In the genomic region with DNA sequence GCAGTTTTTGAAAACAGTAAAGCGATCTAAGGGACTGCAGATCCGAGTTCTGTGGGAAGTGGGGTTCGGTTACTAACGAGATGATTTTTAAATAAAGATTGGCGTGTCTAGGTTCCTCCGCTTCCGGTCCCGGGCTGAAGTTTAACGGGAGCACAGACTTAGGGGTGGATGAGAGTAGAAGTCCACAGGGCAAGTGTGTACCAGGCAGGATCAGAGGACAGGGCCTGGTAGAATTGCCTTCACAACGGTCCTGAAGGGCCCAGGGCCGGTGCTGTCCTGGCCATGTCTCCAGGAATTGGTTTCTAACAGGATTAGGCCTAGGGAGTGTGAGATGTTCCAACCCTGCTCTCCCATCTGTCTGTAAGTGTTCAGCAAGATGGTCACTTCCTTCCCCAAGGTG, we compare ENCODE assay signal across 8 mouse cellular contexts. TPM values are rescaled to one million over a fixed set of nuclear protein-coding genes. Genes with fewer than 3 reads are reported as not detected.
DNase-seq lines count a peak whose midpoint lies in the region; ATAC-seq and TF ChIP-seq lines count a peak whose summit lies in the region.

No protein-coding gene starts in this region.

- peak overlapping the region; percentile 65 for H3K4me3 ChIP-seq in lung, embryonic 15.5 days
- H3K4me3 ChIP-seq in heart, postnatal 0 days (ENCODE audit: low read depth, low read length), result peak overlapping the region; percentile 54
- peak overlapping the region; percentile 62 for H3K4me3 ChIP-seq in limb, embryonic 11.5 days (ENCODE audit: low read depth, low read length)
- peak overlapping the region; percentile 62 for H3K4me3 ChIP-seq in neural tube, embryonic 15.5 days (replicated peaks)

- peak overlapping the region; percentile 65 for H3K9ac ChIP-seq in lung, embryonic 15.5 days
- peak overlapping the region; percentile 50 for H3K9ac ChIP-seq in heart, postnatal 0 days (replicated peaks; ENCODE audit: low read depth, low read length)
- H3K9ac ChIP-seq in limb, embryonic 11.5 days (ENCODE audit: low read length), result peak overlapping the region; percentile 84
- H3K9ac ChIP-seq in neural tube, embryonic 15.5 days (replicated peaks), result peak overlapping the region; percentile 71

- H3K27me3 ChIP-seq in lung, embryonic 15.5 days, result no peaks in the 10 kb centered on the region
- no peaks in the 10 kb centered on the region for H3K27me3 ChIP-seq in heart, postnatal 0 days (ENCODE audit: control insufficient read depth, insufficient read depth, low read length)
- no peaks in the 10 kb centered on the region for H3K27me3 ChIP-seq in limb, embryonic 11.5 days (ENCODE audit: control insufficient read depth, insufficient read depth, low read length)
- H3K27me3 ChIP-seq in neural tube, embryonic 15.5 days (replicated peaks), result no peaks in the 10 kb centered on the region

- DNase-seq in lung, postnatal 10 days, result no peak
- peak; percentile 38 to 50 for DNase-seq in cerebellum, postnatal 25 days
- peak; percentile 11 for DNase-seq in heart, postnatal 0 days (ENCODE audit: low spot score)
- DNase-seq in limb, embryonic 11.5 days (ENCODE audit: low spot score), result peak; percentile 54
- DNase-seq in spleen, postnatal 4 days (ENCODE audit: low spot score in 2 of 2), result no peak
- DNase-seq in layer of hippocampus, adult 9-11 months, result no peak

- peaks cover 10% of the 10 kb centered on the region; the same call in 1 of the 2 replicates for H3K36me3 ChIP-seq in lung, embryonic 15.5 days
- no peaks in the 10 kb centered on the region for H3K36me3 ChIP-seq in heart, postnatal 0 days (replicated peaks; ENCODE audit: control insufficient read depth, insufficient read depth, low read length)
- no peaks in the 10 kb centered on the region for H3K36me3 ChIP-seq in limb, embryonic 11.5 days (ENCODE audit: control insufficient read depth, insufficient read depth, low read length)
- H3K36me3 ChIP-seq in neural tube, embryonic 15.5 days, result no peaks in the 10 kb centered on the region

- peak overlapping the region; percentile 97 for H3K27ac ChIP-seq in lung, embryonic 15.5 days
- H3K27ac ChIP-seq in heart, postnatal 0 days (ENCODE audit: low read depth), result peak overlapping the region; percentile 80
- H3K27ac ChIP-seq in limb, embryonic 11.5 days (replicated peaks; ENCODE audit: low read depth, low read length), result peak overlapping the region; percentile 73; the same call in 1 of the 2 replicates
- peak overlapping the region; percentile 83 for H3K27ac ChIP-seq in neural tube, embryonic 15.5 days (replicated peaks)

- no peak for TF ChIP-seq CTCF in heart, postnatal 0 days (IDR thresholded peaks at IDR 0.05; ENCODE audit: low read depth)

- H3K4me2 ChIP-seq in lung, embryonic 15.5 days, result peak overlapping the region; percentile 76
- peak overlapping the region; percentile 73 for H3K4me2 ChIP-seq in heart, postnatal 0 days (ENCODE audit: low read depth, low read length)
- H3K4me2 ChIP-seq in limb, embryonic 11.5 days (ENCODE audit: low read depth, severe bottlenecking), result peak overlapping the region; percentile 78
- H3K4me2 ChIP-seq in neural tube, embryonic 15.5 days, result peak overlapping the region; percentile 89

- H3K4me1 ChIP-seq in lung, embryonic 15.5 days, result peaks cover 13% of the 10 kb centered on the region
- peaks cover 9% of the 10 kb centered on the region for H3K4me1 ChIP-seq in heart, postnatal 0 days (ENCODE audit: control insufficient read depth, insufficient read depth)
- peaks cover 7% of the 10 kb centered on the region; the same call in 1 of the 2 replicates for H3K4me1 ChIP-seq in limb, embryonic 11.5 days (ENCODE audit: control insufficient read depth, insufficient read depth, low read length)
- peaks cover 26% of the 10 kb centered on the region for H3K4me1 ChIP-seq in neural tube, embryonic 15.5 days

- H3K9me3 ChIP-seq in lung, embryonic 15.5 days, result no peaks in the 10 kb centered on the region
- H3K9me3 ChIP-seq in heart, postnatal 0 days (replicated peaks; ENCODE audit: control insufficient read depth, low read length), result peaks cover 5% of the 10 kb centered on the region; the same call in 1 of the 2 replicates
- no peaks in the 10 kb centered on the region for H3K9me3 ChIP-seq in limb, embryonic 11.5 days (ENCODE audit: control insufficient read depth, low read length)
- H3K9me3 ChIP-seq in neural tube, embryonic 15.5 days (replicated peaks), result no peaks in the 10 kb centered on the region

- under 1% methylated on average over 11 of the region's 11 CpGs for WGBS in lung, embryonic 15.5 days
- WGBS in heart, postnatal 0 days, result 1% methylated on average over 11 of the region's 11 CpGs
- WGBS in limb, embryonic 11.5 days, result under 1% methylated on average over 11 of the region's 11 CpGs
- WGBS in neural tube, embryonic 15.5 days, result 2% methylated on average over 11 of the region's 11 CpGs

- peak; percentile 47; the same call in 1 of the 2 replicates for ATAC-seq in lung, embryonic 15.5 days (ENCODE audit: borderline replicate concordance, extremely low read depth, low FRiP score, low TSS enrichment)
- no peak for ATAC-seq in heart, postnatal 0 days (ENCODE audit: insufficient read depth, low read depth)
- ATAC-seq in limb, embryonic 11.5 days (ENCODE audit: insufficient number of reproducible peaks, low FRiP score, low TSS enrichment, low read depth), result peak; percentile 6; the same call in 1 of the 2 replicates
- peak; percentile 4; the same call in 1 of the 2 replicates for ATAC-seq in neural tube, embryonic 15.5 days (ENCODE audit: low FRiP score)

- no peak for TF ChIP-seq EP300 in heart, postnatal 0 days (IDR thresholded peaks at IDR 0.05; ENCODE audit: low read depth)

RNA-seq across cellular contexts. Expression of a gene that starts 0.8 kb away (rescaled TPM):
- polyA plus RNA-seq in lung, embryonic 15.5 days (2015; fragmentation: Nextera tagmentation; extraction: Ambion mirVana), result 32.7 and 33.8 TPM in 2 replicates
- total RNA-seq in heart, postnatal 0 days (2014; rRNA removed; ENCODE audit: low replicate concordance), result 25.9 and 30.5 TPM in 2 replicates
- 6.5 and 7.2 TPM in 2 replicates for polyA plus RNA-seq in heart, postnatal 0 days (2015; fragmentation: Nextera tagmentation; extraction: Ambion mirVana)
- polyA plus RNA-seq in limb, embryonic 11.5 days (2014; fragmentation: Nextera tagmentation; extraction: Ambion mirVana), result 19.1 and 22.9 TPM in 2 replicates
- 8.5 and 9.6 TPM in 2 replicates for polyA plus RNA-seq in neural tube, embryonic 15.5 days (2015; fragmentation: Nextera tagmentation; extraction: Ambion mirVana)

RNA-seq across cellular contexts. Expression of a gene that starts 17.8 kb away (rescaled TPM):
- polyA plus RNA-seq in lung, embryonic 15.5 days (2015; fragmentation: Nextera tagmentation; extraction: Ambion mirVana), result not detected in 2 replicates
- total RNA-seq in heart, postnatal 0 days (2014; rRNA removed; ENCODE audit: low replicate concordance), result not detected in 2 replicates
- polyA plus RNA-seq in heart, postnatal 0 days (2015; fragmentation: Nextera tagmentation; extraction: Ambion mirVana), result not detected in 2 replicates
- polyA plus RNA-seq in limb, embryonic 11.5 days (2014; fragmentation: Nextera tagmentation; extraction: Ambion mirVana), result not detected in 2 replicates
- not detected in 2 replicates for polyA plus RNA-seq in neural tube, embryonic 15.5 days (2015; fragmentation: Nextera tagmentation; extraction: Ambion mirVana)

RNA-seq across cellular contexts. Expression of a gene that starts 54.5 kb away (rescaled TPM):
- polyA plus RNA-seq in lung, embryonic 15.5 days (2015; fragmentation: Nextera tagmentation; extraction: Ambion mirVana), result 33.1 and 35.8 TPM in 2 replicates
- 11.3 and 14.8 TPM in 2 replicates for total RNA-seq in heart, postnatal 0 days (2014; rRNA removed; ENCODE audit: low replicate concordance)
- polyA plus RNA-seq in heart, postnatal 0 days (2015; fragmentation: Nextera tagmentation; extraction: Ambion mirVana), result 9.9 and 11.6 TPM in 2 replicates
- polyA plus RNA-seq in limb, embryonic 11.5 days (2014; fragmentation: Nextera tagmentation; extraction: Ambion mirVana), result 31.2 and 35.4 TPM in 2 replicates
- 23.2 and 28.7 TPM in 2 replicates for polyA plus RNA-seq in neural tube, embryonic 15.5 days (2015; fragmentation: Nextera tagmentation; extraction: Ambion mirVana)

Comparison
In these comparisons a context has a peak if more than half of its experiments do, and no peak if none do; other contexts are left out.
1. DNase-seq: peak in cerebellum, postnatal 25 days (2 of 2), heart, postnatal 0 days (single experiment) and limb, embryonic 11.5 days (single experiment); none in lung, postnatal 10 days (single experiment), spleen, postnatal 4 days (0 of 2) and layer of hippocampus, adult 9-11 months (single experiment).
2. Peak in every context shown above with its lines, with median percentiles within 50 percentile points of each other: H3K27ac ChIP-seq, H3K4me2 ChIP-seq, H3K4me3 ChIP-seq and H3K9ac ChIP-seq.